Mouse (Mus musculus): ENCODE measurements around the gene Gm32687. TPM values are rescaled to one million over a fixed set of nuclear protein-coding genes. Genes with fewer than 3 reads are reported as not detected.
A peak's percentile ranks its signal among the peaks of the same experiment; 100 is the strongest.
"Not testable (repeated sequence)": the region's sequence is repeated elsewhere in the genome, so short reads cannot be mapped to it uniquely, and the experiment has no call there.

Gm32687 gene
- 12.5 and 15.1 TPM in 2 replicates for polyA plus RNA-seq (2015; fragmentation: Nextera tagmentation; extraction: Ambion mirVana)

DNA sequence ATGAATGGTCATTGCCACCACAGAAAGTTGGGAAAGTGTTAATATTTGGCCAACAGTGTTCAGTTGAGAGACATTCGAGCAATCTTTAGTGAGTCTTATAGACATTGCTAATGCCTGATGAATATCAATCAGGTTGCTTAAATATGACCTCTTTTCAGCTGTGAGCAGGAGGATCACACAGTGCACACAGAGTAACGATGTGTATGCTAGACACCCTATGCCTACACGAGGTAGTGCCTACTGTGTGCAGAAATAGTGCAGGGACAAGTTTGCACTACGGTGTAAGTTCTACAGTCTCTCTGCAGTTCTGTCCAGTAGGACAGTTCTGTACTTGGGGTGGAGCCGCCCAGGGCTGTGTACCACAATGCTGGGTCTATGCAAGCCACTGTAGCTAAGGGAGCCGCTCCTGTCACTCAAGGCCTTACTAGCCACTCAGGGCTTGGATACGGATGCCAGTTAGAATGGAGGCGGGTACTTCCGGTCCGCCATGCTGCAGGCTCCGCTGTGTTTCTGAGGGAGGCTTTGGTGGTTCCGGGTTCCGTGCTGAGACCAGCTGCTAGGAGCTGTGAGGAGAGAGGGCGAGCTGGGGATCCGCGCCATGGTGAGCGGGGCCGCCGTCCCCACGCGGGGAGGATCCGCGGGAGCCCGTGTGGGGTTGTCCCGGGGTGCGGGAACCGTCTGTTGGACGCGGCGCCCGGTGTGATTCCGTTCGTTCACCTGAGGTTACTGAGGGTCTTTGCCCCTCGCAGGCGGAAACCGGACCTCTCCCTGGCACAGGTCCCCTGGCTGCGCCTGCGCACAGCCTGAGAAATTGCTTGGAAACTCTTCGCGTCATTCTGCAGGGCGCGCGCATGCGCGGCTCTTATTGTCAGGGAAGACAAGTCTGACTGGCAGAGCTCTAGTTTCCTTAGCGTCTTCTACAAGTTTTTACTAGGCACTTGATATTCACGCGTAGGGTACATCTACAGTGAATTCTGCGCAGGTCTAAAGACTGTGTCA, at the start of gene Gm32687:
Gene Gm32687, plus strand, starts transcription at position 526 of the 999 bp plus-strand sequence.
- H3K27ac ChIP-seq (replicated peaks); H3K9ac ChIP-seq (replicated peaks); H3K4me1 ChIP-seq; H3K4me3 ChIP-seq; H3K27me3 ChIP-seq; H3K9me3 ChIP-seq; H3K4me2 ChIP-seq (replicated peaks); H3K36me3 ChIP-seq: not testable (repeated sequence)
- WGBS = 26% methylated on average over 6 of the region's 49 CpGs
- peak; percentile 100 for ATAC-seq (replicated peaks)

DNA sequence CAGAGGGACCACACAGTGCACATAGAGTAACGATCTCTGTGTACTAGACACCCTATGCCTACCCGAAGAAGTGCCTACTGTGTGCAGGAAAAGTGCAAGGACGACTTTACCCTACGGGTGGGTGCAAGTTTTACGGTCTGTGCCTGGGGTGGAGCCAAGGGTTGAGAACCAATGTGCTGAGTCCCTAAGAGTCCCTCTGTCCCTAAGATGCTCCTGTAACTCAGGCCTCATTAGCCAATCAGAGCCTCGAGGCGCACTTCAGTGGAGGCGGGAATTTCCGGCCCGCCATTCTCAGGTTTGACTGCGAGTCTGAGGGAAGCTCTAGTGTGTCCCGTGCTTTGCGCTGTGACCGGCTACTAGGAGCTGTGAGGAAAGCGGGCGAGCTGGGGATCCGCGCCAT, 17.5 kb upstream of the Gm32687 start:
- ATAC-seq (replicated peaks); H3K36me3 ChIP-seq; H3K9me3 ChIP-seq; H3K9ac ChIP-seq (replicated peaks); H3K4me1 ChIP-seq; H3K4me3 ChIP-seq; H3K27ac ChIP-seq (replicated peaks); H3K27me3 ChIP-seq; H3K4me2 ChIP-seq (replicated peaks): not testable (repeated sequence)
- no CpG with 5 or more reads among the region's 18 CpGs for WGBS

DNA sequence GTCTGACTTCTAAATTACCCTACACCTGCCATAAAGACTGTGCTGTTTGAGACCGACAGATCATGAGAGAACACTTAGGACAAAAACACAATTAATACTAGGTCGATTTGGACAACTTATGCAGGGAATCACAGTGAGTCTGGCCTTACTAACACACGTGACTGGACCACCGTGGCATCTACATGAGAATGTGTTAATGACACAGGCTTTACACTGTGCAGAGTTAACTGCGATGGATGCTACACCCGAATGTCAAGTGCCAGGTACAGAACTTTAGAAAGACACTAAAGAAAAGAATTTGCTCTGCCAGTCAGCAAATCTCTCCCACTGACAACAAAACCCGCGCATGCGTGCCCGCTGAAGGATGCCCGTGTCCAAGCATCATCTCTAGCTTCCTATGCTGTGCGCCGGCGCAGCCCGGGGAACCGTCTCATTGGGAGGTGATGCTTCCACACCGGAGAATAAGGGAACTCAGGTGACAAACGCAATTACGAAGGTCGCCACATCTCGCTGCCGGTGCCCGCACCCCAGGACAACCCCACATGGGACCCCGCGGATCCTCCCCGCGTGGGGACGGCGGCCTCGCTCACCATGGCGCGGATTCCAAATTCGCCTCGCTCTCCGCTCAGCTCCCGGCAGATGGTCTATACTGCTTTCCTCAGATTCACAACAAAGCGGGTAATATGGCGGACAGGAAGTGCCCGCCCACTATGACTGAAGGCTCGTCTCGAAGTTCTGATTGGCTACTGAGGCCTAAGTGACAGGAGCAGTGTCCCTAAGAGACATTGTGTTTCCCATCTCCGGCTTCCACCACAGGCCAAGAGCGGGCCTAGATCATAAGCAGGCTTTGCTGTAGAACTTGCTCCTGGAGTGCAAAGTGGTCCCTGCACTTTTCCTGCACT, 66.4 kb downstream of the Gm32687 start, which contains the start of gene Zfp781:
Gene Zfp781, minus strand, starts transcription at position 639 of the 902 bp plus-strand sequence.
- WGBS = no CpG with 5 or more reads among the region's 43 CpGs
- not testable (repeated sequence) for H3K27ac ChIP-seq (replicated peaks); H3K27me3 ChIP-seq; H3K4me2 ChIP-seq (replicated peaks); H3K4me3 ChIP-seq; H3K9me3 ChIP-seq; H3K36me3 ChIP-seq; H3K4me1 ChIP-seq; H3K9ac ChIP-seq (replicated peaks)
- peak; percentile 99 for ATAC-seq (replicated peaks)

Other genes with a start within 250 kb of the Gm32687 start
- gene Sirt6, start 236.1 kb upstream of the Gm32687 start, polyA plus RNA-seq (2015; fragmentation: Nextera tagmentation; extraction: Ambion mirVana) = 56.5 and 56.7 TPM in 2 replicates
- 11.5 and 12.6 TPM in 2 replicates for gene Ankrd24, start 235.4 kb upstream of the Gm32687 start, polyA plus RNA-seq (2015; fragmentation: Nextera tagmentation; extraction: Ambion mirVana)
- 6.3 and 6.9 TPM in 2 replicates for gene Gm10778, start 214.9 kb upstream of the Gm32687 start, polyA plus RNA-seq (2015; fragmentation: Nextera tagmentation; extraction: Ambion mirVana)
- 19.3 and 22.0 TPM in 2 replicates for gene Zfp433, start 159.1 kb upstream of the Gm32687 start, polyA plus RNA-seq (2015; fragmentation: Nextera tagmentation; extraction: Ambion mirVana)
- gene Gm3055, start 92.8 kb upstream of the Gm32687 start, polyA plus RNA-seq (2015; fragmentation: Nextera tagmentation; extraction: Ambion mirVana) = 17.7 and 19.5 TPM in 2 replicates
- gene Gm4767, start 51.7 kb upstream of the Gm32687 start, polyA plus RNA-seq (2015; fragmentation: Nextera tagmentation; extraction: Ambion mirVana) = 3.4 and 3.7 TPM in 2 replicates
- gene Zfp781, start 66.5 kb downstream of the Gm32687 start, polyA plus RNA-seq (2015; fragmentation: Nextera tagmentation; extraction: Ambion mirVana) = 6.4 and 8.0 TPM in 2 replicates
- gene Zfp873, start 184.2 kb downstream of the Gm32687 start, polyA plus RNA-seq (2015; fragmentation: Nextera tagmentation; extraction: Ambion mirVana) = 17.4 and 18.9 TPM in 2 replicates
- 7.0 and 8.5 TPM in 2 replicates for gene BC024063, start 219.4 kb downstream of the Gm32687 start, polyA plus RNA-seq (2015; fragmentation: Nextera tagmentation; extraction: Ambion mirVana)